Mouse (Mus musculus): ENCODE results near the gene Cntn1.

DNA sequence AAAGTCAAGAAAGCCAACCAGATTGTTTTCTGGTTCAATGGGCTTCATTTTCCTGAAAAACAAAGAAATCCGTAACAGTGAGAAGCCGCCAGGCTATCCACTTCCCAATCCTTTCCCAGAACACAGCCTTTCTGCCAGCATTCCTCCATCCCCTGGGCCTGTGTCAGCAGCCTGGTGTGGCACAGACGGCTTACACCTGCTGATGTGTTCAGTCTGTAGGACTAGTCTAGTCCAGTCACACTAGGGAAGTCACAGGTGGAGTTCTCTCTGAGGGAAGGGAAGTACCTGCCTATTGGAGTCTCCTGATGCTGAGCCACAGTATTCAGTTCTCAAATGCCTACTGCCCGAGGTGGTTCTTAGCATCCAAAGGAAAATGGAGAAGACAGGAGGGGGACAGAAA lies 111.9 kb downstream of the Cntn1 start:
- TF ChIP-seq CTCF (IDR thresholded peaks at IDR 0.05; ENCODE audit: borderline replicate concordance, insufficient read depth, low read length) (no peak), POLR2A (IDR thresholded peaks at IDR 0.05; ENCODE audit: low read depth, low read length) (no peak)

Measured in embryonic fibroblast, embryonic 13.5 days (primary cell).